Mouse (Mus musculus): ENCODE data around the gene Kdm8.
"Not testable (repeated sequence)": the region's sequence is repeated elsewhere in the genome, so short reads cannot be mapped to it uniquely, and the experiment has no call there.

Gene Kdm8

GRCm38 (mm10) chr7:125444464-125445401 lies at the start of gene Kdm8:
TSS of gene Kdm8 (plus strand) at chr7:125444676.
- DNase-seq (ENCODE audit: low spot score), result peak; percentile 96

GRCm38 (mm10) chr7:125398116-125398515 lies 46.4 kb upstream of the Kdm8 start:
- peak; percentile 36 for DNase-seq (ENCODE audit: low spot score)

GRCm38 (mm10) chr7:125398687-125399086 lies 45.8 kb upstream of the Kdm8 start:
- no peak for DNase-seq (ENCODE audit: low spot score)

- no peak for DNase-seq (ENCODE audit: low spot score)
Observed at GRCm38 (mm10) chr7:125407136-125407535, 37.3 kb upstream of the Kdm8 start.

- DNase-seq (ENCODE audit: low spot score), result no peak
Observed at GRCm38 (mm10) chr7:125415087-125415486, 29.4 kb upstream of the Kdm8 start.

GRCm38 (mm10) chr7:125415776-125416175 lies 28.7 kb upstream of the Kdm8 start:
- no peak for DNase-seq (ENCODE audit: low spot score)

GRCm38 (mm10) chr7:125416762-125417161 lies 27.7 kb upstream of the Kdm8 start:
- DNase-seq (ENCODE audit: low spot score), result peak; percentile 47

- no peak for DNase-seq (ENCODE audit: low spot score)
Observed at GRCm38 (mm10) chr7:125418413-125418812, 26.1 kb upstream of the Kdm8 start.

- DNase-seq (ENCODE audit: low spot score), result peak; percentile 28
Observed at GRCm38 (mm10) chr7:125420190-125420589, 24.3 kb upstream of the Kdm8 start.

- no peak for DNase-seq (ENCODE audit: low spot score)
Observed at GRCm38 (mm10) chr7:125421911-125422310, 22.6 kb upstream of the Kdm8 start.

- no peak for DNase-seq (ENCODE audit: low spot score)
Observed at GRCm38 (mm10) chr7:125423056-125423455, 21.4 kb upstream of the Kdm8 start.

GRCm38 (mm10) chr7:125427492-125428090 lies 16.9 kb upstream of the Kdm8 start:
- peak; percentile 54 for DNase-seq (ENCODE audit: low spot score)

- no peak for DNase-seq (ENCODE audit: low spot score)
Observed at GRCm38 (mm10) chr7:125428381-125428780, 16.1 kb upstream of the Kdm8 start.

- DNase-seq (ENCODE audit: low spot score), result not testable (repeated sequence)
Observed at GRCm38 (mm10) chr7:125428816-125429500, 15.5 kb upstream of the Kdm8 start.

GRCm38 (mm10) chr7:125430170-125430842 lies 14.2 kb upstream of the Kdm8 start:
- DNase-seq (ENCODE audit: low spot score), result no peak

- no peak for DNase-seq (ENCODE audit: low spot score)
Observed at GRCm38 (mm10) chr7:125433874-125434273, 10.6 kb upstream of the Kdm8 start.

GRCm38 (mm10) chr7:125434666-125435290 lies 9.7 kb upstream of the Kdm8 start:
- peak; percentile 44 for DNase-seq (ENCODE audit: low spot score)

- DNase-seq (ENCODE audit: low spot score), result no peak
Observed at GRCm38 (mm10) chr7:125442323-125442722, 2.2 kb upstream of the Kdm8 start.

GRCm38 (mm10) chr7:125444076-125444463 lies 406 bp upstream of the Kdm8 start:
- DNase-seq (ENCODE audit: low spot score), result no peak

- no peak for DNase-seq (ENCODE audit: low spot score)
Observed at GRCm38 (mm10) chr7:125450678-125451077, 6.2 kb downstream of the Kdm8 start.

- no peak for DNase-seq (ENCODE audit: low spot score)
Observed at GRCm38 (mm10) chr7:125451078-125451477, 6.6 kb downstream of the Kdm8 start.

- DNase-seq (ENCODE audit: low spot score), result no peak
Observed at GRCm38 (mm10) chr7:125453671-125454070, 9.2 kb downstream of the Kdm8 start.
